Mouse (Mus musculus) mouse trophoblast stem cell (cell line): Measurements from ENCODE around the gene Sppl2c.

ENCODE experiments used
- in situ Hi-C, 2 experiments: fragments of 300-500 bp; cut with MseI, MboI; formaldehyde crosslinking; loops; 2 replicates in 1 of 2; 3 replicates in 1 of 2; pipeline ENCODE4 v1.15.1; 2025

Gene Sppl2c

GRCm38 (mm10) chr11:104237958-104238747 lies 52.0 kb downstream of the Sppl2c start:
- in situ Hi-C loops: no loop called here
